Mouse (Mus musculus) intestine, embryonic 14.5 days (tissue): Measurements from ENCODE around the gene Soat2. TPM values are rescaled to one million over a fixed set of nuclear protein-coding genes. Genes with fewer than 3 reads are reported as not detected.
A peak's percentile ranks its signal among the peaks of the same experiment; 100 is the strongest.

Experiments
- ATAC-seq: fragments of 200-750 bp; cut with Nextera tagmentation; replicated peaks from 2 replicates; pipeline ENCODE4 v1.8.0; 2017; ENCODE audit warnings: low read depth, moderate number of reproducible peaks, moderate TSS enrichment, moderate library complexity; ENCODE audit not compliant: low FRiP score, low TSS enrichment
- DNase-seq: peaks from one replicate; pipeline ENCODE4 v3.0.0-alpha.2; 2018; ENCODE audit warnings: low spot score
- H3K27ac ChIP-seq: fragments of 300-500 bp; sonication (generic); 2 replicates; pipeline ENCODE4 v1.5.1; 2014; ENCODE audit warnings: low read depth, mild to moderate bottlenecking, control low read depth
- H3K27me3 ChIP-seq: fragments of 300-500 bp; sonication (generic); replicated peaks from 2 replicates; pipeline ENCODE4 v1.6.1; 2014; ENCODE audit warnings: low read length, control low read depth; ENCODE audit not compliant: control insufficient read depth, insufficient read depth
- H3K36me3 ChIP-seq: fragments of 300-500 bp; sonication (generic); 2 replicates; pipeline ENCODE4 v1.6.1; 2014; ENCODE audit warnings: low read length, control low read depth; ENCODE audit not compliant: control insufficient read depth, insufficient read depth
- H3K4me1 ChIP-seq: fragments of 300-500 bp; sonication (generic); replicated peaks from 2 replicates; pipeline ENCODE4 v1.6.1; 2014; ENCODE audit warnings: low read length, control low read depth, mixed read lengths; ENCODE audit not compliant: control insufficient read depth, insufficient read depth
- H3K4me2 ChIP-seq: fragments of 300-500 bp; sonication (generic); 2 replicates; pipeline ENCODE4 v1.6.1; 2014; ENCODE audit warnings: low read length
- H3K4me3 ChIP-seq: fragments of 300-500 bp; sonication (generic); 2 replicates; pipeline ENCODE4 v1.5.1; 2014; ENCODE audit warnings: low read depth, low read length, control low read depth, mixed read lengths
- H3K9ac ChIP-seq: fragments of 300-500 bp; sonication (generic); 2 replicates; pipeline ENCODE4 v1.6.1; 2014; ENCODE audit warnings: mild to moderate bottlenecking, low read length
- H3K9me3 ChIP-seq: fragments of 300-500 bp; sonication (generic); 2 replicates; pipeline ENCODE4 v1.6.1; 2016; ENCODE audit warnings: low read length, control low read depth; ENCODE audit not compliant: control insufficient read depth
- WGBS: fragments of 180-500 bp; shearing (Covaris S2); extraction: QIAGEN DNeasy Blood & Tissue Kit; methylation state at CpG from one replicate; pipeline ENCODE4 v1.1.7; 2014; 5-methylcytosine and 5-hydroxymethylcytosine counted together
- polyA plus RNA-seq: library from polyadenylated mRNA; unstranded; fragments of >200 nt; fragmentation: Nextera tagmentation; extraction: Ambion mirVana; gene quantifications from 2 replicates; pipeline ENCODE4 v1.2.1, GENCODE M21; 2014

The Soat2 gene
- polyA plus RNA-seq, 1 experiment from 2014 or later, result 4.7 TPM

DNA sequence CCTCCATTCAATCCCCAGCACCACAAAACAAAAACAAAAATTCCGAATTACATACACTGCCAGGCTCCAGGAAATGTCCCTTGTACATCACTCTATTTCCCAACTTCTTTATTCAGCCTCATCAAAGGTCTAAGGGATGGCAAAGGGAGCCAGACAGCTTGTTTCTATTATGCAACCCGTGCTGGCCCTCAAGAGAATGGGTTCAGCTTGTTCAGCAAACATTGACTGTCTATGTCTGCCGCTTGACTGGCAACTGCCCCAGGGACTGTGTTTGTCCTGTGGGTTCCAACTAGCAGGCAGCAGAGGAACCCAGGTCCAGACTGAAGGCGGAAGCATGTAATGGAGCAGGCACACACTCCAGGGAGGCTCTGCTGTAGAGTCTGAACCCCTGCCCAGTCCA is 48.5 kb downstream of the Soat2 start:
- ATAC-seq (no peak), DNase-seq (no peak)
- Histone ChIP-seq H3K4me1 (peaks cover 5% of the 10 kb centered on the region), H3K4me3 (no peak overlapping the region), H3K36me3 (peaks cover 10% of the 10 kb centered on the region), H3K4me2 (no peak overlapping the region), H3K9ac (no peak overlapping the region), H3K9me3 (no peaks in the 10 kb centered on the region), H3K27me3 (no peaks in the 10 kb centered on the region), H3K27ac (no peak overlapping the region)
- 73% methylated on average over 4 of the region's 4 CpGs for WGBS

DNA sequence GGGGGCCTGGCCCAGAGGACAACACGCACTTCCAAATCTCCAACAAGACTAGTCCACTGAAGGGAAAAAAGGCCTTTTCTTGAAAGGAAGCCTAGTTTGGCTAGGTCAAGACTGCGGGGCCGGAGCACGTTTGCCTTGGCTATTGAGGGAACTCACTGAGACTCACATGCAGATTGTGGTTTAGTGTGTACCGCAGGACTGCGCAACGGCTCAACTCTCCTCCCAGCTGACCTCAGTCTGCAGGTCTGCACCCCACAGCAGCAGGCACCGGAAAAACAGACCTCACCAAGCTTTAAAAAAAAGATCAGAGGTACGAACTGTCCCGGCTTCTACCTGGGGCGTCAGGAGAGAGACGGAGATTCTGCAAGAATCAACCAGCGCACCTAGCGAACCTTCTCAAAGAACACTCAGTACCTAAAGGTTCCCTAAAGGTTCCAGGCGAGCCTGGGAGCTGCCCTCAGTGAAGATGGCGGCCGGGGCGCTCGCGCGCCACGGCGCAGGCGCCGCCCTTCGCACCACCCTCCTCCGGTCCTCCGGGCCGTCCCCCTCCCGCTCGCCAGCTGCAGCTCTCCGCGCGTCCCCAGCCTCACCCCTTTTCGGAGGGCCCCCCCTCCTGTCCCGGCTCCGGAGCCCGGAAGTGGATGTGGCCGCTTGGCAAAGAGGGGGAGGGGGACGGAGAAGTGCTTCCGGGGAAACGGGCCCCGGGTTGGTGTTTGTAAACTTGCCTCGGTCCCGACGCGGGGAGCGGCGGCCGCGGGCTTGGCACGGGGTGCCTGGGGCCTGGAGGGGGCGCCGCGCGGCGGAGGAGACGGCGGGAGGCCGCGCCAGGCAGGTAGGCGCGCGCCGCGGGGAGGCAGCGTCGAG is 52.9 kb downstream of the Soat2 start, which contains the start of gene Zfp740:
Gene Zfp740 (plus strand): TSS at position 279 of the 864 bp plus-strand sequence.
- peak; percentile 96 for ATAC-seq

DNA sequence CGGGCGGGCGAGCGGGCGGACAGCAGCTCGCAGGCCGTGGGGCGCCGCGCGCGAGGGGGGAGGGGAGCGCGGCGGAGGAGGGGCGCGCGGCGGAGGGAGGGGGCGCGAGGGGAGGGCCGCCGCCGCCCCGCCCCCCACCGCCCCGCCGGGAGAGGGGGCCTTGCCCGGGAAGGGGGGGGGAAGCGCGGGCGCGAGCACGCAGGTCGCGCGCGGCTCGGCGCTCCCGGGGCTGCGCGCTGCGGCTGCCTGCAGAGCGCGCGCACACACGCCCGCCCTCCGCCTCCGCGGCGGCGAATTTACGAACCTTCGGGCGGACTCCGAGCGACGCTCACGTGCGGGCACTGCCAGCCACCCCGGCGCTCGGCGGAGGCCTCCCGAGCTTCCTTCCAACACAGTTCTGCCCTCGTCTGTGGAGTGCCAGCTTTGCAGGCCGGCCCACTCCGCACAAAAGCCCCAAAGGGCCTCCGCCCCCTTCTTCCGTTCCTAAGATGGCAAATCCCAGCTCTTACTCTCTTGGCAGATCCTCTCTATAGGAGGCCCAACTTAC is 53.6 kb downstream of the Soat2 start:
- H3K4me2 ChIP-seq, result peak overlapping the region; percentile 59
- H3K9ac ChIP-seq, result peak overlapping the region; percentile 95
- ATAC-seq (peak; percentile 51), DNase-seq (peak; percentile 85)
- H3K4me3 ChIP-seq, result peak overlapping the region; percentile 90
- H3K9me3 ChIP-seq, result no peaks in the 10 kb centered on the region
- H3K27ac ChIP-seq, result peak overlapping the region; percentile 99
- H3K27me3 ChIP-seq, result no peaks in the 10 kb centered on the region
- 2% methylated on average over 23 of the region's 72 CpGs for WGBS
- H3K4me1 ChIP-seq, result peaks cover 24% of the 10 kb centered on the region
- peaks cover 31% of the 10 kb centered on the region for H3K36me3 ChIP-seq

More for the DNA sequence above, 52.9 kb downstream of the Soat2 start, which contains the start of gene Zfp740:
- Histone ChIP-seq H3K27me3 (no peaks in the 10 kb centered on the region), H3K4me3 (peak within 1 kb of the TSS; percentile 90), H3K27ac (peak within 1 kb of the TSS; percentile 99), H3K4me1 (peaks cover 24% of the 10 kb centered on the region), H3K4me2 (peak within 1 kb of the TSS; percentile 59), H3K36me3 (peaks cover 24% of the 10 kb centered on the region), H3K9me3 (no peaks in the 10 kb centered on the region), H3K9ac (peak within 1 kb of the TSS; percentile 95)
- under 1% methylated on average over 54 of the region's 68 CpGs for WGBS
- peak; percentile 96 for DNase-seq

DNA sequence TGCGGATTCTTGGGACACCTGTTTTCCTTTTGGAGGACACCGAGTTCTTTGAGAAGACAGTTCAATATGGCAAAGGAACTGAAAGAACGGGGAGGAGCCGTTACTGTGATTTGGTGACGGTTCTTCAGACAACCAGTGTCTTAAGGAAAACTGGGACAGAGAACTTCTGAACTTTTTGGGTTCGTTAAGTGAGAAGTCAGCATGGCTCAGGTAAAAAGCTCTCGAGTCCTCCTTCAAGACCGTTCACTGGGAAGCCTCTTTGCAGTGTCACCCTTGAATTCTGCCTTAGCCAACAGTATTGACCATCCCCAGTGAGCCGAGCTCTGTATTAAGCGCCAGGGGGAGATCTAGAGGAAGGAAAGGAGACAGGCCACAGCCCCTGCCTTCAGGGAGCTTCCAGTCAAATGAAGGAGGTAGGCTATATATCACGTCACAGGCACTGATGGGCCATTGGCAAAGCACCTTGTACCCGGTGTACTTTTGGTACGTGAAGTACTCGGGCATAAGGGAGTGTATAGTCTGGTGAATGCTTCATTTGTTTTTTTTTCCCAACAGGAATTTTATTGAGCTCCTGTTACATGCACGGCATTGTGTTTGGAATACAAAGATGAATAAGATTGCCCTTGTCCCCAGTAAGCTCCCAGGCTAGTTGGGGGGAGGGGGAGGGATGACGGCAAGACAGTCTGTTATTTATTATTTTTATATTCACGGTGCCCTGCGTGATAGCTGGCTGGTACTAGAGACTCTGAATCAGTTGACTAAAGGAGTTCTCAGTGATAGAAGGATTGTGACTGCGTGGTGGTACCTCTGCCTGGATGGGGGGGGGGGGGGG is 54.6 kb downstream of the Soat2 start, which contains the start of gene Csad:
Gene Csad (minus strand): TSS at position 51 of the 832 bp plus-strand sequence.
- ATAC-seq, result no peak
- peaks cover 24% of the 10 kb centered on the region for H3K4me1 ChIP-seq

DNA sequence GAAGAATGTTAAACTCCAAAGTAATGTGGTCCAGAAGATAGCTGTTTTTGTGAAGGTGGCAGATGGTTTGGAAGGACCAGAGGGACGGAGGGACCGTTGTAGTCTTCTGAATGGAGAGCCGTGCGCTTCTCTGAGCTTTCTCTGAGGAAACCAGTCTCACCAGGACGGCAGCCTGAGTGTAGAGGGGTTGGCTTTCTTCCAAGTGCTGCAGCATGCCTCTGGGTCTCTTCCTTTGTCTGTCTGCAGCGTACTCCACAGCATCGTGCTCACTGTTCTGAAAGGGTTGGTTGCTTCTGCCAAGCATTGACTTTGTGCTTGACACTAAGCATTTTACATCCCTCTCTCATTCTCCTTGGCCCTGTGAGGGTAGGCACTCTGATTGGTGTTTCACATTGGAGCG is 55.5 kb downstream of the Soat2 start:
- Histone ChIP-seq H3K36me3 (peaks cover 45% of the 10 kb centered on the region), H3K27ac (peak overlapping the region; percentile 62; the same call in 1 of the 2 replicates), H3K4me2 (peak overlapping the region; percentile 59), H3K27me3 (no peaks in the 10 kb centered on the region), H3K9ac (0 out of 2 replicates have a peak overlapping the region, but pooled peaks have one; percentile 6), H3K4me1 (peaks cover 24% of the 10 kb centered on the region), H3K4me3 (peak overlapping the region; percentile 90), H3K9me3 (no peaks in the 10 kb centered on the region)
- ATAC-seq (no peak), DNase-seq (peak; percentile 66)
- WGBS, result 35% methylated on average over 8 of the region's 8 CpGs

More for the DNA sequence above, 54.6 kb downstream of the Soat2 start, which contains the start of gene Csad:
- peak within 1 kb of the TSS; percentile 99 for H3K27ac ChIP-seq
- H3K9ac ChIP-seq, result peak within 1 kb of the TSS; percentile 95
- H3K4me3 ChIP-seq, result peak within 1 kb of the TSS; percentile 90
- H3K36me3 ChIP-seq, result peaks cover 40% of the 10 kb centered on the region
- H3K9me3 ChIP-seq, result no peaks in the 10 kb centered on the region
- H3K4me2 ChIP-seq, result peak within 1 kb of the TSS; percentile 59
- DNase-seq, result no peak
- H3K27me3 ChIP-seq, result no peaks in the 10 kb centered on the region
- WGBS, result 46% methylated on average over 19 of the region's 19 CpGs

DNA sequence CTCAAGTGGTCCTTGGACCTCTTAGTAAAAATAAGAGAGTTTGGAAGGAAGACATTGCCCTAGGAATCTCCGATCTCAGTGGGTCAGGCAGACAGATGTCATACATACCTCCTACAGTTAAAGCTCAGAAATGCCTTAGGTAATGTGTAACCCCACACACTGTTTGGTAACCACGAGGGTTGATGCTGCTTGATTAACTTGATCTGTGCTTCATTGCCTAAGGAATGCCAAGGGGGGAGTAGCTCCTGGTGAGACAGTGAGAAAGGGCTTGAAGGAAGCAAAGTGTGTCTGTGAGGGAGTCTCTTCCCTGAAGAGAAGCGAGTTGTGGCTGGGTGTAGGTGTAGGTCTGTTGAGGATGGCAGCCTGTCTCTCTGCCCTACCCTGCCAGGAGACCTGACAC is 57.0 kb downstream of the Soat2 start:
- 75% methylated on average over 3 of the region's 3 CpGs for WGBS
- Histone ChIP-seq H3K4me2 (no peak overlapping the region), H3K27ac (no peak overlapping the region), H3K36me3 (peaks cover 56% of the 10 kb centered on the region), H3K27me3 (no peaks in the 10 kb centered on the region), H3K4me3 (no peak overlapping the region), H3K4me1 (peaks cover 22% of the 10 kb centered on the region), H3K9ac (no peak overlapping the region), H3K9me3 (no peaks in the 10 kb centered on the region)
- ATAC-seq (no peak), DNase-seq (no peak)

DNA sequence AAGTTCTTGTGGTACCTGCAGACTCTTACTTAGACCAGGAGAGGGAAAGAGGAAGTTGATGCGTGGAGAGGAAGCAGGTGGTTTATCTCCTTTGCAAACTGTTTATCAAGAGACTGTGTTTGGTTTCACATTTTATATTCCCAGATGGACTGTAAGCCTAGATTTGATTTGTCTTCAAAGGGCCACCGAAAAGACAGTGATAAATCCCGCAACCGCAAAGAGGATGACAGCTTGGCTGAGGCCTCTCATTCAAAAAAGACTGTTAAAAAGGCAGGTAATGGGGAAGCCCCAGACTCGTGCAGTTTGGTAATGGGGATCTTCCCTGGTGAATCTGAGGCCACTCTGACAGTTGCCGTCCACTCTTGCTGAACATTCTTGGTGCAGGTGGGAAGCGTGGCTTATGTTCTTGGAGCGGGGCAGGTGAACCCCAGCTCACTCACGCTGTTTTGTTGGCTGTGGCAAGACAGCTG is 57.8 kb downstream of the Soat2 start:
- Histone ChIP-seq H3K27ac (no peak overlapping the region), H3K9ac (no peak overlapping the region), H3K36me3 (peaks cover 64% of the 10 kb centered on the region), H3K4me2 (no peak overlapping the region), H3K4me1 (peaks cover 18% of the 10 kb centered on the region), H3K9me3 (no peaks in the 10 kb centered on the region), H3K27me3 (no peaks in the 10 kb centered on the region), H3K4me3 (no peak overlapping the region)
- no peak for DNase-seq
- ATAC-seq, result no peak
- WGBS, result 64% methylated on average over 9 of the region's 9 CpGs

DNA sequence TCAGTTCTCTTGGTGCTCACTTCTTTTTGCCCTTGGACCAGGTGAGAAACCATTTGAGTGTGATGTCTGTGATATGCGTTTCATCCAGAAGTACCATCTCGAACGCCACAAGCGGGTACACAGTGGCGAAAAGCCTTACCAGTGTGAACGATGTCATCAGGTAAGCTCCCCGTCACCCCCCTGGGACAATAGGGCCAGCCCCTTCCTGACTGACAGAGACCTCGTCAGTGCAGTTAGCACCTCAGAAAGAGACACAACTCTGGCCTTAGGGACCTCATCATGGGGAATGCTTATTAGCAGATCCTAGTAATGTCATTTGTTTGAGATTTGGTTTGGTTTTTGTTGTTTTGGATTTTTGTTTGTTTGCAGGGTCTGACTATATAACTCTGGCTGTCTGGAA is 58.8 kb downstream of the Soat2 start:
- Histone ChIP-seq H3K27ac (no peak overlapping the region), H3K4me3 (no peak overlapping the region), H3K9me3 (no peaks in the 10 kb centered on the region), H3K36me3 (peaks cover 73% of the 10 kb centered on the region), H3K4me2 (no peak overlapping the region), H3K4me1 (peaks cover 18% of the 10 kb centered on the region), H3K27me3 (no peaks in the 10 kb centered on the region), H3K9ac (no peak overlapping the region)
- ATAC-seq (no peak), DNase-seq (no peak)
- WGBS, result 94% methylated on average over 8 of the region's 8 CpGs
